ENCODE assay signal across 31 mouse cellular contexts in genomic region chr6:67046937-67047336, GRCm38 (mm10). TPM values are rescaled to one million over a fixed set of nuclear protein-coding genes. Genes with fewer than 3 reads are reported as not detected.
DNase-seq lines count a peak whose midpoint lies in the region; ATAC-seq lines count a peak whose summit lies in the region.
"Had no signal": no experiment of that assay in that cellular context is flagged by ENCODE, and none has a peak within 500 bp of the region (broad histone marks: within the 10 kb centered on the region; RNA-seq: fewer than 3 reads in every experiment).

No protein-coding gene starts in this region.

- no peaks in the 10 kb centered on the region for H3K36me3 ChIP-seq in liver, embryonic 11.5 days (ENCODE audit: control insufficient read depth, insufficient read depth, low read length)
- H3K36me3 ChIP-seq in liver, embryonic 16.5 days (ENCODE audit: control insufficient read depth, insufficient read depth) = no peaks in the 10 kb centered on the region
- H3K36me3 ChIP-seq: embryonic facial prominence, embryonic 10.5 days; embryonic facial prominence, embryonic 15.5 days; hindbrain, embryonic 13.5 days; limb, embryonic 12.5 days; midbrain, embryonic 13.5 days had no signal

- H3K4me1 ChIP-seq in liver, embryonic 11.5 days (replicated peaks; ENCODE audit: control insufficient read depth, insufficient read depth, low read length) = peaks cover 12% of the 10 kb centered on the region
- H3K4me1 ChIP-seq in liver, embryonic 16.5 days (ENCODE audit: control insufficient read depth, low read depth, low read length) = peaks cover 14% of the 10 kb centered on the region

- DNase-seq in liver, embryonic 11.5 days (ENCODE audit: low spot score) = no peak
- no peak for DNase-seq in liver
- no peak for DNase-seq in lung, adult 18-20 months
- no peak for DNase-seq in retina, embryonic 14.5 days (ENCODE audit: low spot score)
- no peak for DNase-seq in left cerebral cortex, adult 9 months (ENCODE audit: low spot score in 2 of 2)
- no peak for DNase-seq in kidney, postnatal 36 days
- DNase-seq: adrenal gland, adult 2 months; adrenal gland, postnatal 36 days; cerebellum, adult 18-20 months; cerebellum, postnatal 10 days; gastrocnemius, postnatal 25 days; heart, adult 18-20 months; heart, postnatal 36 days; kidney, adult 9 months; kidney, postnatal 10 days; layer of hippocampus, adult 9-11 months; lung, embryonic 14.5 days; lung, postnatal 14 days; right cerebral cortex, postnatal 25 days; spleen, adult 18-20 months; thymus, postnatal 14 days had no signal

- no peak overlapping the region for H3K27ac ChIP-seq in liver, embryonic 11.5 days (ENCODE audit: low read depth, low read length)
- peak overlapping the region; percentile 50; the same call in 1 of the 2 replicates for H3K27ac ChIP-seq in liver, embryonic 16.5 days (ENCODE audit: low read length)
- H3K27ac ChIP-seq: embryonic facial prominence, embryonic 10.5 days; embryonic facial prominence, embryonic 15.5 days; hindbrain, embryonic 13.5 days; limb, embryonic 12.5 days; midbrain, embryonic 13.5 days had no signal

- H3K9ac ChIP-seq in liver, embryonic 11.5 days (ENCODE audit: low read depth, low read length) = no peak overlapping the region
- 0 out of 2 replicates have a peak overlapping the region, but pooled peaks have one; percentile 15 for H3K9ac ChIP-seq in liver, embryonic 16.5 days (ENCODE audit: low read depth, low read length)
- H3K9ac ChIP-seq: embryonic facial prominence, embryonic 15.5 days; hindbrain, embryonic 13.5 days; limb, embryonic 12.5 days; lung, embryonic 14.5 days; midbrain, embryonic 13.5 days had no signal

- 44% methylated on average over 3 of the region's 3 CpGs for WGBS in liver, embryonic 11.5 days
- WGBS in liver, embryonic 16.5 days (ENCODE audit: insufficient replicate concordance) = 24% methylated on average over 3 of the region's 3 CpGs

- no peaks in the 10 kb centered on the region for H3K27me3 ChIP-seq in liver, embryonic 11.5 days (replicated peaks; ENCODE audit: control insufficient read depth, insufficient read depth, low read length)
- no peaks in the 10 kb centered on the region for H3K27me3 ChIP-seq in liver, embryonic 16.5 days (ENCODE audit: control insufficient read depth, insufficient read depth, low read depth, low read length)
- H3K27me3 ChIP-seq: CH12.LX; embryonic facial prominence, embryonic 15.5 days; hindbrain, embryonic 13.5 days; limb, embryonic 12.5 days; midbrain, embryonic 13.5 days had no signal

- 0 out of 2 replicates have a peak overlapping the region, but pooled peaks have one; percentile 5 for H3K4me2 ChIP-seq in liver, embryonic 11.5 days
- no peak overlapping the region for H3K4me2 ChIP-seq in liver, embryonic 16.5 days (ENCODE audit: low read depth, low read length)
- H3K4me2 ChIP-seq: embryonic facial prominence, embryonic 15.5 days; heart, embryonic 11.5 days; hindbrain, embryonic 13.5 days; limb, embryonic 12.5 days; lung, embryonic 14.5 days; midbrain, embryonic 13.5 days had no signal

- H3K9me3 ChIP-seq in liver, embryonic 11.5 days (ENCODE audit: control insufficient read depth, low read length) = no peaks in the 10 kb centered on the region
- H3K9me3 ChIP-seq in liver, embryonic 16.5 days (replicated peaks; ENCODE audit: control insufficient read depth, low read length) = no peaks in the 10 kb centered on the region
- H3K9me3 ChIP-seq: embryonic facial prominence, embryonic 10.5 days; embryonic facial prominence, embryonic 15.5 days; hindbrain, embryonic 13.5 days; limb, embryonic 12.5 days; midbrain, embryonic 13.5 days had no signal

- H3K4me3 ChIP-seq in liver, embryonic 11.5 days (ENCODE audit: low read depth, low read length) = no peak overlapping the region
- H3K4me3 ChIP-seq in liver, embryonic 16.5 days (ENCODE audit: low read depth, low read length) = no peak overlapping the region
- H3K4me3 ChIP-seq: embryonic facial prominence, embryonic 10.5 days; embryonic facial prominence, embryonic 15.5 days; hindbrain, embryonic 13.5 days; limb, embryonic 12.5 days; midbrain, embryonic 13.5 days had no signal

- ATAC-seq in liver, embryonic 11.5 days (replicated peaks; ENCODE audit: low FRiP score) = peak; percentile 79
- ATAC-seq in granulocyte monocyte progenitor cell, adult 5-6 weeks (replicated peaks; ENCODE audit: poor library complexity, severe bottlenecking) = peak; percentile 25; the same call in 1 of the 2 replicates
- peak; percentile 83 for ATAC-seq in liver, embryonic 16.5 days (ENCODE audit: low read depth)
- ATAC-seq: intestine, postnatal 0 days; midbrain, embryonic 13.5 days had no signal

RNA-seq across cellular contexts. Expression of gene Gadd45a, which starts 9.7 kb away (rescaled TPM):
- 27.9 and 31.1 TPM in 2 replicates for polyA plus RNA-seq in liver, embryonic 11.5 days (2014; fragmentation: Nextera tagmentation; extraction: Ambion mirVana)
- 6.2 and 12.7 TPM in 2 replicates for total RNA-seq in granulocyte monocyte progenitor cell, adult 5-6 weeks (2014; fragmentation: Nextera tagmentation)
- 52.5 and 66.5 TPM in 2 replicates for total RNA-seq in granulocyte monocyte progenitor cell, adult 5-6 weeks (2017)
- polyA plus RNA-seq in liver, embryonic 16.5 days (2015; fragmentation: Nextera tagmentation; extraction: Ambion mirVana) = 54.4 and 56.6 TPM in 2 replicates

Comparison
In these comparisons a context has a peak if more than half of its experiments do, and no peak if none do; other contexts are left out.
1. ATAC-seq: peak in every context shown above with its lines; median percentile 83 in liver, embryonic 16.5 days; 79 in liver, embryonic 11.5 days; 25 in granulocyte monocyte progenitor cell, adult 5-6 weeks.